Mouse (Mus musculus) liver, adult 2 months (tissue): ENCODE results near the gene Prkca. TPM values are rescaled to one million over a fixed set of nuclear protein-coding genes. Genes with fewer than 3 reads are reported as not detected.

Source experiments
- DNase-seq: peaks from one replicate; pipeline ENCODE4 v3.0.0-alpha.2; 2011; ENCODE audit warnings: low read depth, low spot score; ENCODE audit errors: extremely low read depth
- H3K27ac ChIP-seq: fragments of 200-500 bp; replicated peaks from 2 replicates; pipeline ENCODE4 v1.5.1; 2012; ENCODE audit warnings: low read depth, mild to moderate bottlenecking, control low read depth, inconsistent platforms, low read length; ENCODE audit not compliant: insufficient read depth
- H3K27me3 ChIP-seq: fragments of 200-500 bp; 2 replicates; pipeline ENCODE4 v1.6.1; 2012; ENCODE audit warnings: mild to moderate bottlenecking, moderate library complexity, low read length, inconsistent platforms; ENCODE audit not compliant: control insufficient read depth, insufficient read depth
- H3K36me3 ChIP-seq: fragments of 200-500 bp; 2 replicates; pipeline ENCODE4 v1.6.1; 2012; ENCODE audit warnings: low read length, inconsistent platforms; ENCODE audit not compliant: control insufficient read depth, insufficient read depth
- H3K4me1 ChIP-seq: fragments of 200-500 bp; 2 replicates; pipeline ENCODE4 v1.6.1; 2011; ENCODE audit warnings: low read length; ENCODE audit not compliant: control insufficient read depth, insufficient read depth
- H3K4me3 ChIP-seq: fragments of 200-500 bp; 2 replicates; pipeline ENCODE4 v1.5.1; 2011; ENCODE audit warnings: low read depth, mild to moderate bottlenecking, control low read depth, low read length, moderate library complexity; ENCODE audit not compliant: insufficient read depth
- H3K79me2 ChIP-seq: fragments of 200-500 bp; 2 replicates; pipeline ENCODE4 v1.6.1; 2012; ENCODE audit warnings: inconsistent platforms, mild to moderate bottlenecking, low read length, moderate library complexity; ENCODE audit not compliant: control insufficient read depth, insufficient read depth
- H3K9ac ChIP-seq: fragments of 200-500 bp; 2 replicates; pipeline ENCODE4 v1.6.1; 2012; ENCODE audit warnings: low read depth, mild to moderate bottlenecking, control low read depth, inconsistent platforms, low read length
- CTCF ChIP-seq: fragments of 200-500 bp; IDR thresholded peaks from 2 replicates; pipeline ENCODE4 v1.5.1; 2011; ENCODE audit warnings: low read depth, low read length, control low read depth
- POLR2A ChIP-seq: fragments of 200-500 bp; IDR thresholded peaks from 2 replicates; pipeline ENCODE4 v1.6.1; 2011; ENCODE audit warnings: low read length, control low read depth; ENCODE audit not compliant: insufficient read depth; ENCODE audit errors: extremely low read depth
- WGBS: fragments of 180-500 bp; shearing (Covaris S2); methylation state at CpG from one replicate; pipeline ENCODE4 v1.1.7; 2018; 5-methylcytosine and 5-hydroxymethylcytosine counted together
- polyA plus RNA-seq: library from polyadenylated mRNA; depleted of rRNA; stranded (reverse); fragments of >200 nt; gene quantifications from 2 replicates; pipeline ENCODE4 v1.2.3, GENCODE M21; 2012
- total RNA-seq: library from RNA; depleted of rRNA; stranded (reverse); fragments of >200 nt; gene quantifications from 2 replicates; pipeline ENCODE4 v1.2.3, GENCODE M21; 2014

Prkca gene
- total and polyA plus RNA-seq, 2 experiments = 2.8 to 4.3 TPM

- Histone ChIP-seq H3K79me2 (no peaks in the 10 kb centered on the region), H3K36me3 (no peaks in the 10 kb centered on the region), H3K9ac (no peak overlapping the region), H3K4me3 (no peak overlapping the region), H3K27me3 (no peaks in the 10 kb centered on the region), H3K4me1 (no peaks in the 10 kb centered on the region), H3K27ac (no peak overlapping the region)
- DNase-seq = no peak
- TF ChIP-seq POLR2A (no peak), CTCF (no peak)
- 93% methylated on average over 3 of the region's 3 CpGs for WGBS
Measured at GRCm38 (mm10) chr11:107998891-107999290, 344.8 kb downstream of the Prkca start.

- no peak for DNase-seq
- H3K4me1 ChIP-seq = no peaks in the 10 kb centered on the region
- no peaks in the 10 kb centered on the region for H3K79me2 ChIP-seq
- 84% methylated on average over 11 of the region's 11 CpGs for WGBS
- TF ChIP-seq CTCF (no peak), POLR2A (no peak)
- no peaks in the 10 kb centered on the region for H3K36me3 ChIP-seq
- H3K27ac ChIP-seq = no peak overlapping the region
- no peak overlapping the region for H3K9ac ChIP-seq
- H3K4me3 ChIP-seq = no peak overlapping the region
- H3K27me3 ChIP-seq = no peaks in the 10 kb centered on the region
Measured at GRCm38 (mm10) chr11:107996896-107997670, 346.6 kb downstream of the Prkca start.

GRCm38 (mm10) chr11:107994487-107994886 is 349.2 kb downstream of the Prkca start:
- no peak overlapping the region for H3K27ac ChIP-seq
- no peak overlapping the region for H3K9ac ChIP-seq
- 72% methylated on average over 6 of the region's 6 CpGs for WGBS
- peak; percentile 62 for DNase-seq
- no peaks in the 10 kb centered on the region for H3K27me3 ChIP-seq
- no peaks in the 10 kb centered on the region for H3K4me1 ChIP-seq
- no peaks in the 10 kb centered on the region for H3K79me2 ChIP-seq
- H3K4me3 ChIP-seq = no peak overlapping the region
- H3K36me3 ChIP-seq = no peaks in the 10 kb centered on the region
- TF ChIP-seq CTCF = peak; percentile 52
- TF ChIP-seq POLR2A = no peak

GRCm38 (mm10) chr11:107993792-107994191 is 349.9 kb downstream of the Prkca start:
- Histone ChIP-seq H3K27ac (no peak overlapping the region), H3K4me1 (no peaks in the 10 kb centered on the region), H3K9ac (no peak overlapping the region), H3K27me3 (no peaks in the 10 kb centered on the region), H3K4me3 (no peak overlapping the region), H3K36me3 (no peaks in the 10 kb centered on the region), H3K79me2 (no peaks in the 10 kb centered on the region)
- 92% methylated on average over 2 of the region's 3 CpGs for WGBS
- TF ChIP-seq POLR2A (no peak), CTCF (no peak)
- DNase-seq = no peak

GRCm38 (mm10) chr11:107992500-107992899 is 351.2 kb downstream of the Prkca start:
- Histone ChIP-seq H3K4me3 (no peak overlapping the region), H3K4me1 (no peaks in the 10 kb centered on the region)
- WGBS = 77% methylated on average over 11 of the region's 11 CpGs

GRCm38 (mm10) chr11:107991990-107992389 is 351.7 kb downstream of the Prkca start:
- Histone ChIP-seq H3K27ac (no peak overlapping the region), H3K36me3 (no peaks in the 10 kb centered on the region), H3K27me3 (no peaks in the 10 kb centered on the region), H3K9ac (no peak overlapping the region), H3K79me2 (no peaks in the 10 kb centered on the region), H3K4me1 (no peaks in the 10 kb centered on the region), H3K4me3 (no peak overlapping the region)
- WGBS = 72% methylated on average over 7 of the region's 7 CpGs
- no peak for TF ChIP-seq POLR2A
- TF ChIP-seq CTCF = no peak
- no peak for DNase-seq

More at GRCm38 (mm10) chr11:107992500-107992899, 351.2 kb downstream of the Prkca start:
- no peaks in the 10 kb centered on the region for H3K27me3 ChIP-seq
- no peak for TF ChIP-seq POLR2A
- no peak overlapping the region for H3K9ac ChIP-seq
- no peak for DNase-seq
- H3K27ac ChIP-seq = no peak overlapping the region
- no peaks in the 10 kb centered on the region for H3K79me2 ChIP-seq
- H3K36me3 ChIP-seq = no peaks in the 10 kb centered on the region
